Mouse (Mus musculus) cerebellum, postnatal 10 days (tissue): ENCODE measurements around the gene Sdr42e1.

Source experiments
- DNase-seq, 2 experiments: peaks; one replicate each; pipeline ENCODE4 v3.0.0; 2021; ENCODE audit warnings: mixed read lengths in 2 of 2

Sdr42e1 gene

GRCm38 (mm10) chr8:117660358-117661031 is 13.0 kb downstream of the Sdr42e1 start:
- peak; percentile 5 to 20 for DNase-seq

DNA sequence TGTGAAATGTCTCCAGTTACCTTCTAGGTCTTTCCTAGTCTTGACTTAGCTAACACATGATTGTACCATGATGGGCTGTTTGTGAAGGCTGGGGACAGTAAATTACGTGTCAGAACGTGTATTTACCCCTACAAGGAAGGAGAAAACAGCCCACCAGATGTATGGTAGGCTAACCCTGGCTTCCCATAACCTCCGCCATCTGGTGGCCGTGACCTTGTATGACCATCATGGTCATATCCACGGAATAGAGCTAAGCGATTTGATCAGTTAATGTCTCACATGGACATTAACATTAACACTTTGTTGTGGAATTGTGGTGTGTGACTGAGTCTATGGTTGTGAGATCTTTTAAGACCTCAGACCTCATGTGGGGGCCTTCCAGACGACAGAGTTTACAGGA is 14.5 kb downstream of the Sdr42e1 start:
- peak; percentile 26 to 30 for DNase-seq

- no peak for DNase-seq
Measured at GRCm38 (mm10) chr8:117652318-117652717, 21.2 kb downstream of the Sdr42e1 start.

DNA sequence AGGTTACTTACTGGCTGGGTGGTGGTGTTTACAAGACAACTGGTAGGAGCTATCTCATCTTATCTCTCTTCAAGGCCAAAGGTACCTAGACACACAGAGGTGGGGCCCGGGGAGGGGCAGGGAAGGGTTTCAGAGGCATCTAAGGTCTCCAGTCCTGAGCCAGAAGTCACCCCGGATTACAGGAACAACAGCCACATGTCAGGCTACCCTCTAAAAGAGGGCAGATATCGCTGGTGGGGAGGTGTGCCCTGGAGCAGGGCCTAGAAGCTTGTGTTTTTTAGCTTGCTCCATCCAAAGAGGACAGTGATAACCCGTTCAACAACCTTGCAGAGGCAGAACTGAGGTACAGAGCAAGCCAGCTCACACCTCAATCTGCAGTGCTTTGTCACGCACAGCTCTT is 27.0 kb downstream of the Sdr42e1 start:
- no peak for DNase-seq

DNA sequence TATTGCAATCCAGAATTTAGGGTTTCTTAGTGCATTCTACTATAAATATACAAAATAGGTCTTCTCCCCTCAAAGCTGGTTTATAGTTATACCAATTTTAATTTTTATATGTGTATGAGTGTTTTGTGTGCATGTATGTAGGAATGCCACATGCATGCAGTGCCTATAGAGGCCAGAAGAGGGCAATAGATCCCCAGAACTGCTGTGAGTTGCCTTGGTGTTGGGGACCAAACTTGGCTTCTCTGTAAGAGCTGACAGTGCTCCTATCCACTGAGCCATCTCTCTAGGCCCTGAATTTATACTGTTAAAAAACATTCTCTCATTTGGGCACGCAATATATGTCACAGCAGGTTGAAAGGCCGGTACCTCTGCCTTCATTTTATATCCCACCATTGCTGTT is 27.5 kb downstream of the Sdr42e1 start:
- DNase-seq: peak; percentile 78 to 81

- DNase-seq: no peak
Measured at GRCm38 (mm10) chr8:117645486-117645885, 28.0 kb downstream of the Sdr42e1 start.

GRCm38 (mm10) chr8:117639631-117640030 is 33.9 kb downstream of the Sdr42e1 start:
- DNase-seq: no peak

DNA sequence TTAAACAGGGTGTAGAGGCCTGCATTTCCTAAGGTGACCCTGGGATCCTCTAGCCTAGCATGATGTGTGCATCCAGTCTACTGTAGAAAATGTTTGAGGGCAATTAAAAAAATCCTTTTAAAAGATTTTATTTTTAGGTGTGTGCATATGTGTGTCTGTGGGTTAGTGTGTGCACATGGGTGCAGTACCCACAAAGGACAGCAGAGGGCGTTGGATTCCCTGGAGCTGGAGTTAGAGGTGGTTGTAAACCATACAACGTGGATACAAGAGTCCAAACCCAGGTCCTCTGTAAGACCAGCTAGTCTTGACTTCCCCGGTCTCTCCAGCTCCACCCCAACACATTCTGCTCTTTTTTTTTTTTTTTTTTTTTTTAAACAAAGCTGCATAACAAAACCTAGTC is 36.0 kb downstream of the Sdr42e1 start:
- no peak for DNase-seq

- DNase-seq: no peak
Measured at GRCm38 (mm10) chr8:117634406-117634805, 39.1 kb downstream of the Sdr42e1 start.

DNA sequence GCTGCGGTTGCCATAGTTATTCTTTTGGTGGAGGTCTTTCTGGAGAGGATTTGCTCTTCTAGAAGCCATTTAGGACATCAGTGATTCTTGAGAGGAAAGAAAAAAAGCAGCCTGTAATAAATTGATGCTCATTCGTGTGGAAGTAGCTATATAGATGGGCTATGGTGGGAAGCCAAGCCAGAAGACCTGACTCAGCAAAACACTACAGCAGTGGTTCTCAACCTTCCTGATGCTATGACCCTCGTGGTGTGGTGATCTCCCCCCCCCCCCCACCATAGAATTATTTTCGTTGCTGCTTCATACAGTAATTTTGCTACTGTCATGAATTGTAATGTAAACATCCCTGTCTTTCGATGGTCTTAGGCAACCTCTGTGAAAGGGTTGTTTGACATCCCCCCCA is 41.0 kb downstream of the Sdr42e1 start:
- no peak for DNase-seq

GRCm38 (mm10) chr8:117627096-117627495 is 46.4 kb downstream of the Sdr42e1 start:
- peak; percentile 59 to 69 for DNase-seq

DNA sequence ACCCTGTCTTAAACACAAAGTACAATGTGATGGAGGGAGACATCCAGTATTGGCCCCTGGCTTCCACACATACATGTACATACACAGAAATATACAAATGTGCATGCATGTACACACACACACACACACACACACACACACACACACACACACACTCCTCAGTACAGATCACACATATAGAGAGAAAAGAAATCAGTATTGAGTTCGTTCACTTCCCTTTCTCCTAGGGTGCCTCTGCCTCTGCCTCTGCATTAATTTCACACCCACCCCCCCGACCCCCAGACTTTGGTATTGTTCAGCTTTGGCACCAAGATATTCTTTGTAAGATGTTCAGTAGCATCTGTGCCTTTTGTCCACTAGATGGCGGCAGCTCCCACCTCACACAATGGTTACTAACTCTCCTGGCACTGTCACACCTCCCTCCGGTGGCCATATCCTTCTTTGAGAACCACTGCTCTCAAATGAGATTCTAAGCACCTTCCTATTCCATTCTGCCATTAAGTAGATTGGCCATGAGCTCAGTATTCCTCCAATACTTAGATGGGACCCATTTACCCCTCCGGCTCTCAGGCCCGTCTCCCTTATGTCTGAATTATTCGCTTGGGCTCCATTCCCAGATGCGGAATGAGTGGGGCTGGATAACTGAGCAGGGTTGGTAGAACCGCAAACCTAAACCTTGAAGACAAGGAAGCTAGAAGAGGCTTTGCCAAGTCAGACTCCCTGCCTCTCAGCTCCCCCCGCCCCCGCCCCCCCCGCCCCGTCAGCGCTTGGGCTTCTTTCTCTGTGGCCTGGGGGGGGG is 47.2 kb downstream of the Sdr42e1 start:
- peak; percentile 86 to 87 for DNase-seq

- no peak for DNase-seq
Measured at GRCm38 (mm10) chr8:117612861-117613260, 60.6 kb downstream of the Sdr42e1 start.
